Mouse (Mus musculus) small intestine, adult 2 months (tissue): ENCODE measurements at regions not wholly inside any gene's neighbourhood (a gene's known extent, or its start where the extent isn't known, plus 50 kb on each side); places are given as distances from the start of the nearest gene placed in this dataset.

Source experiments
- CTCF ChIP-seq: fragments of 200-500 bp; IDR thresholded peaks from 2 replicates; pipeline ENCODE4 v1.5.1; 2012; ENCODE audit warnings: low read depth, mild to moderate bottlenecking, control low read depth, inconsistent platforms, low read length, moderate library complexity, mixed read lengths; ENCODE audit not compliant: insufficient replicate concordance, insufficient read length; ENCODE audit errors: extremely low read depth
- POLR2A ChIP-seq: fragments of 200-500 bp; IDR thresholded peaks from 2 replicates; pipeline ENCODE4 v1.6.1; 2012; ENCODE audit warnings: low read depth, mild to moderate bottlenecking, control low read depth, inconsistent platforms, low read length, moderate library complexity

DNA sequence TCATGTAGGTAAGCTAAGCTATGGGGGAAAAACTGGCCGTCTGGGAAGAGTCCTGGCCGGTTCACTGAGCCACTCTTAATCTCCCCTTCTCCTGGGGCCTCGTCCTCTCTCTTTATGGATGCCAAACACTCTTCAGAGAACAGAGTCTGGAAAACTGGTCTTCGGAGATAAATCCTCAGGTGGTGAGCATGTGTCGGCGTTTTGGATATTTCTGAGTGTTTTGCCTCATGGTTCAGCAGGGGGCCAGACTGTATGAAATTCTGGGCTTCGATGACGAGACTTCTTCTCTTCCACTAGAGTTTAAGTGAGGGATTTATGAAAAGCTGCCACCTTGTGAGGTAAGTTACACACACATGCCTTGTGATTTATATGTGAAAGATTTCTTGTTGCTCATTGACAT is 51.8 kb upstream of the Tenm3 start:
- no peak for TF ChIP-seq CTCF
- no peak for TF ChIP-seq POLR2A
